Mouse (Mus musculus) ES-E14 (cell line): ENCODE measurements at regions not wholly inside any gene's neighbourhood (a gene's known extent, or its start where the extent isn't known, plus 50 kb on each side); places are given as distances from the start of the nearest gene placed in this dataset.

ENCODE experiments used
- HCFC1 ChIP-seq: IDR thresholded peaks from 2 replicates; pipeline ENCODE4 v1.6.1; 2012; ENCODE audit warnings: low read length, inconsistent platforms, borderline replicate concordance; ENCODE audit not compliant: insufficient read depth
- MAFK ChIP-seq: IDR thresholded peaks from 2 replicates; pipeline ENCODE4 v1.6.1; 2014; ENCODE audit warnings: mild to moderate bottlenecking, low read depth, low read length, inconsistent platforms; ENCODE audit not compliant: insufficient read depth
- ZNF384 ChIP-seq: IDR thresholded peaks from 2 replicates; pipeline ENCODE4 v1.6.1; 2012; ENCODE audit warnings: low read depth, low read length, inconsistent platforms

DNA sequence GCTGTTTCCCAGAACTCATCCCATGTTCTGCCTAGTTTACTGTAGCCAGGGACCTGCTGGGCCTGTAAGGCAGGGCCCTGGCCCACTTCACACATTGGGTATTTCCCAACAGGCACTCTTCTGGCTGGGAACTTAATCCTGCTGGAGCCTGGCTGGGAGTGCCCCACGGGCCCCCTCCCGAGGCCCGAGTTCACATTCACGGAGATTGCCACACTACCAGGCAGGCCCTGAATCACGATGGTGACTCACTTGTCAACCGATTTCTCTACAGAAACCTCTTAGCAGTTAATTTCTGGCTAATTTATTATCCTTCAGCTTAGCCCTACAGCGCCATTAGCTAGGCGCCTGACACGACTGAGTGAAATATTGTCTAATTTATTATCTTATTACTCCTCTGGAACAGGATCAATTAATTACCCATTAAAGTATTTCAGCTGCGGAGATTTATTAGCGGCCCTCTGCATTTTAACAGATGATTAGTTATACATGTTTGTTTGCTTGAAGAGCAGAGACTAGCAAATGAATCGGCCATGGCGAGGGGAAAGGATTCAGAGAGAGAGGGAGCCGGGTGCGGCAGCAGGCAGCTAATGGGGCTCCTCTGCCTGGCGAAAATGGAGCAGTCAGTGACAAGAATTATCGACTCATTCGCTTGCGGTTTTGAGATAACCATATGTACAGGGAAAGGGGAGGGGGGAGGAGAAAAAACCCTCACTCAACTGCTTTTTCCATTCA is 229.7 kb upstream of the Zfp703 start:
- TF ChIP-seq MAFK (no peak), ZNF384 (no peak), HCFC1 (no peak)
